Mouse (Mus musculus) heart, adult 2 months (tissue): Measurements from ENCODE around the gene Atg13.

Experiments used
- CTCF ChIP-seq: fragments of 200-600 bp; IDR thresholded peaks from 2 replicates; pipeline ENCODE4 v1.8.1; 2022; ENCODE audit warnings: antibody characterized with exemption, mild to moderate bottlenecking, moderate library complexity
- EP300 ChIP-seq: fragments of 200-500 bp; IDR thresholded peaks from 2 replicates; pipeline ENCODE4 v1.6.1; 2011; ENCODE audit warnings: low read depth, low read length, control low read depth; ENCODE audit not compliant: insufficient read depth
- POLR2A ChIP-seq: fragments of 200-500 bp; IDR thresholded peaks from 2 replicates; pipeline ENCODE4 v1.6.1; 2011; ENCODE audit warnings: mild to moderate bottlenecking, low read depth, low read length, control low read depth; ENCODE audit not compliant: insufficient read depth

DNA sequence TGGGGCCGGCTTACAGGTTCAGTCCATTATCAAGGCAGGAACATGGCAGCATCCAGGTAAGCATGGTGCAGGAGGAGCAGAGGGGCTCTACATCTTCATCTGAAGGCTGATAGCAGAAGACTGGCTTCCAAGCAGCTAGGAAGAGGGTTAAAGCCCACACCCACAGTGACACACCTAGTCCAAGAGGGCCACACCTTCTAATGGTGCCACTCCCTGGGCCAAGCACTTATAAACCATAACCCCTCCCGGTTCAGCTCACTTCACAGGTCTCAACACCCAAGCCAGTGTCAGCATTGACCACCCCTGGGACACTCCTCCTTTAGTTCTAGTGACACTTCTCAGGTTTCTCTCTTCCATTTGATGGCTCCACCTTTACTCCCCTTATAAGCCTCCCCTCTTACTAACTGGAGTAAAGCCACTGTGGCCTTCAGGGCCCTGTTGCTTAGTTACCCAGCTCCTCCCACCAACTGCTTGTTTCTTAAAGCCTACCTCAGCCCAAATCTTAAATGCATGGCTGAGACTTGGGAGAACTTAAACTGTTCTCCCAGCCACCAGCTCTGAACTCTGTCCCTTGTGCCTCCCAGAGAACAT lies 67.5 kb downstream of the Atg13 start:
- TF ChIP-seq CTCF = no peak
- TF ChIP-seq POLR2A = no peak
- TF ChIP-seq EP300 = no peak
